Mouse (Mus musculus): ENCODE measurements around the gene Abhd5.

DNA sequence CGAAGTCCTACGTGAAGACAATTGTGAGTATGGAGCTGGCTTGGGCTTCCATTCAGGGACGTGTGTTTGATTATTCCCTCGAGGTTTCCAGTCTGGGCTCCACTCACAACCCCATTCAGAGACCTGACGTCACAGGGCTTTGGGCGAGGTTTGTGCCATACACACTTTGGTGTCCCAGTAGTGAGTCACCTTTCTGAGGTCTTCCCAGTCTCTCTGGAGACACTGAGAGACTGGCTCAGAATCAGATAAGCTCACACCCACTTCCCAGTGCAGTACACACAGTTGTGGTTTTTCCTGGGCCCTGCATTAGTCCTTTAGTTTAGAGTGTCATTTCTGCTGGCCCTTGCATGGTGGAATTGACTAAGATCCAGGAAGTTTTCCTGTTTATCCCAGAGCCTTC lies 27.6 kb downstream of the Abhd5 start:
- TF ChIP-seq CTCF (IDR thresholded peaks at IDR 0.05; ENCODE audit: control insufficient read depth, insufficient read depth, insufficient replicate concordance, low read depth, low read length) = no peak
- TF ChIP-seq POLR2A (IDR thresholded peaks at IDR 0.05; ENCODE audit: control insufficient read depth, low read depth, low read length) = no peak
